Mouse (Mus musculus) midbrain, embryonic 16.5 days (tissue): ENCODE data around the gene Ppfibp2. TPM values are rescaled to one million over a fixed set of nuclear protein-coding genes. Genes with fewer than 3 reads are reported as not detected.

ENCODE experiments used
- ATAC-seq: fragments of 200-750 bp; cut with Nextera tagmentation; 2 replicates; pipeline ENCODE4 v1.8.0; 2017; ENCODE audit warnings: moderate TSS enrichment
- H3K27ac ChIP-seq: fragments of 300-500 bp; sonication (generic); 2 replicates; pipeline ENCODE4 v1.5.1; 2014; ENCODE audit warnings: mild to moderate bottlenecking, low read length, mixed read lengths
- H3K27me3 ChIP-seq: fragments of 300-500 bp; sonication (generic); 2 replicates; pipeline ENCODE4 v1.6.1; 2014; ENCODE audit warnings: low read depth, low read length, mixed read lengths; ENCODE audit not compliant: control insufficient read depth, insufficient read depth
- H3K36me3 ChIP-seq: fragments of 300-500 bp; sonication (generic); 2 replicates; pipeline ENCODE4 v1.6.1; 2014; ENCODE audit warnings: mild to moderate bottlenecking, low read length, moderate library complexity, mixed read lengths; ENCODE audit not compliant: control insufficient read depth, insufficient read depth
- H3K4me1 ChIP-seq: fragments of 300-500 bp; sonication (generic); 2 replicates; pipeline ENCODE4 v1.6.1; 2014; ENCODE audit warnings: mild to moderate bottlenecking, low read length, mixed read lengths; ENCODE audit not compliant: control insufficient read depth, insufficient read depth
- H3K4me2 ChIP-seq: fragments of 300-500 bp; sonication (generic); 2 replicates; pipeline ENCODE4 v1.6.1; 2014; ENCODE audit warnings: mild to moderate bottlenecking, low read length, mixed read lengths
- H3K4me3 ChIP-seq: fragments of 300-500 bp; sonication (generic); 2 replicates; pipeline ENCODE4 v1.5.1; 2014; ENCODE audit warnings: low read depth, mild to moderate bottlenecking, low read length, moderate library complexity, mixed read lengths
- H3K9ac ChIP-seq: fragments of 300-500 bp; sonication (generic); 2 replicates; pipeline ENCODE4 v1.6.1; 2014; ENCODE audit warnings: low read depth, low read length, mixed read lengths
- H3K9me3 ChIP-seq: fragments of 300-500 bp; sonication (generic); replicated peaks from 2 replicates; pipeline ENCODE4 v1.6.1; 2014; ENCODE audit warnings: mild to moderate bottlenecking, low read length, mixed read lengths; ENCODE audit not compliant: control insufficient read depth, poor library complexity, severe bottlenecking
- WGBS: fragments of 180-500 bp; shearing (Covaris S2); extraction: QIAGEN DNeasy Blood & Tissue Kit; methylation state at CpG from one replicate; pipeline ENCODE4 v1.1.7; 2014; 5-methylcytosine and 5-hydroxymethylcytosine counted together
- polyA plus RNA-seq: library from polyadenylated mRNA; unstranded; fragments of >200 nt; fragmentation: Nextera tagmentation; extraction: Ambion mirVana; gene quantifications from 2 replicates; pipeline ENCODE4 v1.2.1, GENCODE M21; 2015

Ppfibp2 gene
- polyA plus RNA-seq, 1 experiment from 2014 or later: 1.4 TPM

DNA sequence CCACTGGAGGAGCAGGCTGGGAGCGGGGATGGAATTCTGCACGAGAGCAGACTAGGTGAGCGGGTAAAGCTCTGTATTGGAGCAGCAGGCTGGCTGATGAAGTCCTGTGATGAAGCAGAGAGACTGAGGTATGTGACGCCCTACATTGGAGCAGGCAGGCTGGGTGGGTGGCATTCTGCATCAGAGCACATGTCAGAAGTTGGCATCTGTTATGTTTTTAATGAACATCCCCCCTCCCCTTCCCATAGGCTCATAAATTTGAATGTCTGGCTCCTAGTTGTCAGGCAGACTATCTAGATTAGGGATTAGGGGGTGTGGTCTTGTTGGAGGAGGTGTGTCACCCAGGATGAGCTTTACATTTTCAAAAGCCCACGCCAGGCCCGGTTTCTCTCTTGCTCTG is 117.7 kb downstream of the Ppfibp2 start:
- no peaks in the 10 kb centered on the region for H3K9me3 ChIP-seq
- H3K27me3 ChIP-seq: no peaks in the 10 kb centered on the region
- H3K27ac ChIP-seq: no peak overlapping the region
- H3K4me3 ChIP-seq: no peak overlapping the region
- 67% methylated on average over 6 of the region's 6 CpGs for WGBS
- H3K4me1 ChIP-seq: peaks cover 4% of the 10 kb centered on the region; the same call in 1 of the 2 replicates
- H3K36me3 ChIP-seq: no peaks in the 10 kb centered on the region
- H3K4me2 ChIP-seq: no peak overlapping the region
- H3K9ac ChIP-seq: no peak overlapping the region
- no peak for ATAC-seq

DNA sequence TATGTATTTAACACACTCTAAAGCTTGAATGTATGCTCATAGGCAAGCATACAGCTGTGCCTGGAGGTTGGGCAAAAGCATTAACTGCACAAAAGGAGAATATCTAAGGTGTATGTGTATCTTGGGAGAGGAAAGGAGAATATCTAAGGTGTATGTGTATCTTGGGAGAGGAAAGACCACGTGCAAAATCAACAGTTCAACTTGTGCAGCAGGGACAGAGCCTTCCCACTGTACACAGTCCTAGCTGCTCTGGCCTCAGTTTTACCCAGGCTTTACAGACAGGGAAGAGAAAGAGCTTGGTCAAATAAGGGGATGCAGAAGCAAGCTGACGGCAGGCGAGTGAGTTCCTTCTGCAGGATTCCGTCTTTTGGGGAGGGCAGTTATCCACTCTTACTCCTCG is 119.1 kb downstream of the Ppfibp2 start:
- Histone ChIP-seq H3K4me3 (no peak overlapping the region), H3K9me3 (no peaks in the 10 kb centered on the region), H3K27me3 (no peaks in the 10 kb centered on the region), H3K4me2 (no peak overlapping the region), H3K36me3 (no peaks in the 10 kb centered on the region), H3K9ac (no peak overlapping the region), H3K27ac (no peak overlapping the region), H3K4me1 (no peaks in the 10 kb centered on the region)
- whole genome bisulfite sequencing: 85% methylated on average over 5 of the region's 5 CpGs
- no peak for ATAC-seq

DNA sequence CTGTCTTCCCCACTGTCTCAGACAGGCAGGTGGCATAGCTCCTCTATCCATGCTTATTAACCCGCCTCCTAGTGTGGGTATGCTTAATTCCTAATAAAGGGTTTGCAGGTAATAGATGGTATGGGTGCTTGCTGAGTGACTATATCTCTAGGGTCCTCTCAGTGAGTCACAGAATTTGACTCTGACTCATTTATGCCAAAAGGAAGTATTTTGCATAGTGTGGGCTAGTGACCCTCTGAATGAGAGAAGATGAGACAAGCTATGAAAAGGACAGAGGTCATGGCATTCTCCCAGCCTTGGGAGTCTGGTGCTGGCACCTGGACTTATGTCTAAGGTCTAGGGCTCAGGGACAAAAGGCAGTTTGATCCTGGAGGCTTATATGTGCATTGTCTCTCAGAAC is 125.8 kb downstream of the Ppfibp2 start:
- Histone ChIP-seq H3K27me3 (no peaks in the 10 kb centered on the region), H3K4me1 (no peaks in the 10 kb centered on the region), H3K4me2 (no peak overlapping the region), H3K9ac (no peak overlapping the region), H3K27ac (no peak overlapping the region), H3K9me3 (no peaks in the 10 kb centered on the region), H3K36me3 (no peaks in the 10 kb centered on the region), H3K4me3 (no peak overlapping the region)
- 94% methylated on average over 1 of the region's 1 CpGs for WGBS
- ATAC-seq: no peak

DNA sequence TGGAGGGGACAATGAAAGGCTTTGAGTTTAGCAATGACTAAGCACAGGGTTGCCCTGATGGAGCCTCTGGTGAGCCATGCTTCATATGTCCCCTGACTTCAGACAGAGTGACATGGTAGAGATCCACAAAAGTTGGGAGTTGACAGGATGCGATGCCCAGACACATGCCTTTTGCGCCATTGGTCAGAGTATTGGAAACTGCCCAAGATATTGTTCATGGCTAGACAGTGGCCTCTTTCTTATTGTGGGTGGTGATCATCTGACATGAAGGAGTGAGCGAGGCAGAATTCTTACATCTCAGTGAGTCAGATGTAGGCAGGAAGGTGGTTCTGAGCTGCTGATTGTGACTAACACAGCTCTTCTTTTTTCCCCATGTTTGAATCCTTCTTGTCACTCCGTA is 127.5 kb downstream of the Ppfibp2 start:
- no peak overlapping the region for H3K9ac ChIP-seq
- H3K4me3 ChIP-seq: no peak overlapping the region
- WGBS: 95% methylated on average over 4 of the region's 4 CpGs
- no peaks in the 10 kb centered on the region for H3K27me3 ChIP-seq
- H3K36me3 ChIP-seq: no peaks in the 10 kb centered on the region
- ATAC-seq: no peak
- H3K27ac ChIP-seq: no peak overlapping the region
- H3K4me1 ChIP-seq: no peaks in the 10 kb centered on the region
- no peaks in the 10 kb centered on the region for H3K9me3 ChIP-seq
- no peak overlapping the region for H3K4me2 ChIP-seq

DNA sequence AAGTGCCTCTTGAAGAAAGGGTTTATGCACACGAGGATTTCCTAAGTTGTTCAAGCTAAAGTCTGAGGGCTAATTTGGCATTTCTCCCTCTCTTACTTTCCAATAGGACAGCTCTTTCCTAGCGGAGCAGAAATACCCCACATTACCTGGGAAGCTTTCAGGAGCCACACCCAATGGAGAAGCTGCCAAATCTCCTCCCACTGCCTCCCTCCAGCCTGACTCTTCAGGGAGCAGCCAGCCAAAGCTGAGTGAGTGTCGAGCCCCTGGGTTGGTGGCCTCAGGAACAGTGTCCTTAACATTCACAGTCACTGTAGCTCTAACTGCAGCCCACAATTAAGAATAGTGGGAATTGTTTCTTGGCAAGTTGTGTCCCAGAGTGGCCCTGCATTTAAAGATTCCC is 132.5 kb downstream of the Ppfibp2 start:
- Histone ChIP-seq H3K36me3 (no peaks in the 10 kb centered on the region), H3K9me3 (no peaks in the 10 kb centered on the region)
- no peak for ATAC-seq

DNA sequence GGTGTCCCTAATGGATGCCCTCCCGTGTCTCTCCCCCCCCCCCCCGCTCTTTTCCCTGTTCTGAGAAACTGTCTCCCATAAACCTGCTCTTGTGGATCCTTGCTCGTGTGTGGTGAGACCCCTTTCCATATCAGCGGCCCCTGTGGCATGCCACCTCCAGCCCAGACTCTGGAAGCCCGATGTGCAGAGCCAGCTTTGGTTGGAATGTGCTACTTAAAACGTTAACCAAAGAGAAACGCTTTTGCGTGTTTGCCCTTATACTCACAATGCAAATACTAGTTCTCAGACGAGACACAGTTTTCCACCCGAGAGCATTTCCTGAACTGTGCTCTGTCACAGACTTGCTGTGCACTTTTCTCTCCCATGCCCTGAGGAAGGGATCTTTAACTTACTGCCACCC is 135.6 kb downstream of the Ppfibp2 start:
- Histone ChIP-seq H3K4me2 (no peak overlapping the region), H3K4me3 (no peak overlapping the region), H3K9ac (no peak overlapping the region), H3K4me1 (no peaks in the 10 kb centered on the region), H3K36me3 (no peaks in the 10 kb centered on the region), H3K27ac (no peak overlapping the region), H3K9me3 (no peaks in the 10 kb centered on the region), H3K27me3 (no peaks in the 10 kb centered on the region)
- ATAC-seq: no peak
- WGBS: 79% methylated on average over 9 of the region's 10 CpGs

More for the DNA sequence above, 132.5 kb downstream of the Ppfibp2 start:
- H3K4me1 ChIP-seq: no peaks in the 10 kb centered on the region
- WGBS: 72% methylated on average over 3 of the region's 3 CpGs
- H3K9ac ChIP-seq: no peak overlapping the region
- H3K4me2 ChIP-seq: no peak overlapping the region
- H3K4me3 ChIP-seq: no peak overlapping the region
- no peaks in the 10 kb centered on the region for H3K27me3 ChIP-seq
- no peak overlapping the region for H3K27ac ChIP-seq

DNA sequence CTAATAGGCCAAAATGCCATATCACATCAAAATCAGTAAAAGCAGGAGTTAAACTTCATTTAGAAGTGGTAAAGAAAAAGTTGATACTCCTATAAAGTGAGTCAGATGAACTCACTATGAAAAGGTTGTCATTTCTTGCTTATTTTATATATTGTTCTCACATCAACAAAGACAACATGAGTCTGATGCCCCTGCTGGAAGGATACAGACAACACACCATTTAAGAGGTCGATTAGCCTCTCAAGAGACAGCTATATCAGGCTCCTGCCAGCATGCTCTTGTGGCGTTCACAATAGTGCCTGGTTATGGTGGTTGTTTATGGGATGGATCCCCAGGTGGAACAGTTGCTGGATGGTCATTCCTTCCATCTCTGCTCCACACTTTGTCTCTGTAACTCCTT is 138.2 kb downstream of the Ppfibp2 start:
- H3K9me3 ChIP-seq: no peaks in the 10 kb centered on the region
- 68% methylated on average over 2 of the region's 2 CpGs for WGBS
- H3K27me3 ChIP-seq: no peaks in the 10 kb centered on the region
- H3K4me2 ChIP-seq: no peak overlapping the region
- no peak overlapping the region for H3K9ac ChIP-seq
- H3K36me3 ChIP-seq: no peaks in the 10 kb centered on the region
- H3K4me1 ChIP-seq: no peaks in the 10 kb centered on the region
- H3K4me3 ChIP-seq: no peak overlapping the region
- H3K27ac ChIP-seq: no peak overlapping the region
- ATAC-seq: no peak

DNA sequence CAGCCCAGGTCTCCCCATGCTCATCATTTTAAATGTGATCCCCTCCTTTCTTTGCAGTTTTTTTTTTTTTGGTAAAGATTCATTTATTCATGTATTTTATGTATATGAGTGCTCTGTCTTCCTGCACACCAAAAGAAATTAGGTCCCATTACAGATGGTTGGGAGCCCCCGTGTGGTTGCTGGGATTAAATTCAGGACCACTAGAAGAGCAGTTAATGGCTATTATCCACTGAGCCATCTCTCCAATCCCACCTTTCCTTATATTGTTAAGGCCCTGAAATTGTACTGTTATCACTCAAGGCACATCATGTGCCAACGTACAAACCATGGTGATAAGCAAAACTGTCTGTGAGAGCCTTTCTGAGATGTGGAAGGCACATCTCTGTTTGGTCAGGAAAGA is 143.7 kb downstream of the Ppfibp2 start:
- no peaks in the 10 kb centered on the region for H3K9me3 ChIP-seq
- H3K9ac ChIP-seq: no peak overlapping the region
- peak; percentile 73 for ATAC-seq
- H3K4me2 ChIP-seq: no peak overlapping the region
- H3K36me3 ChIP-seq: no peaks in the 10 kb centered on the region
- H3K4me1 ChIP-seq: no peaks in the 10 kb centered on the region
- no peak overlapping the region for H3K27ac ChIP-seq
- 37% methylated on average over 2 of the region's 2 CpGs for WGBS
- H3K27me3 ChIP-seq: no peaks in the 10 kb centered on the region
- H3K4me3 ChIP-seq: no peak overlapping the region

DNA sequence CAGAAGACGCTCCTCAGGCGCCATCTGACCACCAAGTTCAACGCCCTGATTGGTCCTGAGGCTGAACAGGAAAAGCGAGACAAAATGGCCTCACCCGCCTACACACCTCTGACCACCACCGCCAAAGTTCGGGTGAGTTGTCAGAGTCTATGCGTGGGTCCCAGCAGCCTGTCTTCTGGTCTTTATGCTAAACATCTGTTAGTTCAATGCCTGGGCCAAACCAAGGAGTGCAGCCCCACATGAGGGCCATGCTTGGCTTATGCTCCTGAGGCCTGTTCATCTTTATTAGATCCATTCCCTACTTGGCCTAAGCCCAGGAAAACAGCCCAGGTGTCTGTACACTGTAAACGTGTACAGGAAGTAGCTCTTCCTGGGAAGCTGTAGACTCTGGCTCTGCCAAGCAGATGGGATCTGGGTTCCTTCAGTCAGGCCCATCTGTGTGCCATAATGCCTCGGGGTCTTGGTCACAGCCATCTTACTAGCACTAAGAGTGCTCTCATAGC is 148.0 kb downstream of the Ppfibp2 start:
- no peak overlapping the region for H3K9ac ChIP-seq
- H3K4me2 ChIP-seq: no peak overlapping the region
- no peaks in the 10 kb centered on the region for H3K36me3 ChIP-seq
- H3K27me3 ChIP-seq: no peaks in the 10 kb centered on the region
- H3K27ac ChIP-seq: no peak overlapping the region
- no peak overlapping the region for H3K4me3 ChIP-seq
- 92% methylated on average over 10 of the region's 10 CpGs for WGBS
- H3K4me1 ChIP-seq: no peaks in the 10 kb centered on the region
- no peaks in the 10 kb centered on the region for H3K9me3 ChIP-seq
- no peak for ATAC-seq

DNA sequence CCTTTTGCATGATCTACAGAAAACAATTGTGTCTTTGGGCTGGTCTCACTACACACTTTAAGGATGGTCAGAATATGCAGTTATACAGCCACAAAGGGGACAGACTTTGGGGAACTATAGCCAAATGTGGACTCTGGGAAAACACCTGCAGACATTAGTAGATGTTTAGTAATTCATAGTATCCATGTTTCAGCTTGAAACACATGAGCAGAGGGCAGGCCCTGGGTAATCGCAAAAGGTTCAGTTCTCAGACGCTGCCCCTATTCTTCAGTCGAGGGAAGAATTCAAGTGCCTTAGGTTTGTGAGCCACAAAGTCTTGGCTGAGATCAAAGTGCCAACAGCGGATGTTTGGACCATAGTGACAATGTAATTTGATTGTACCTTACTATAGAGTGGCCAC is 149.4 kb downstream of the Ppfibp2 start:
- no peak overlapping the region for H3K4me3 ChIP-seq
- no peak for ATAC-seq
- no peaks in the 10 kb centered on the region for H3K9me3 ChIP-seq
- no peak overlapping the region for H3K9ac ChIP-seq
- WGBS: 90% methylated on average over 4 of the region's 4 CpGs
- no peaks in the 10 kb centered on the region for H3K4me1 ChIP-seq
- H3K27me3 ChIP-seq: no peaks in the 10 kb centered on the region
- H3K27ac ChIP-seq: no peak overlapping the region
- H3K36me3 ChIP-seq: no peaks in the 10 kb centered on the region
- no peak overlapping the region for H3K4me2 ChIP-seq
